Mouse (Mus musculus) stomach, embryonic 14.5 days (tissue): Measurements from ENCODE around the gene Mecom. TPM values are rescaled to one million over a fixed set of nuclear protein-coding genes. Genes with fewer than 3 reads are reported as not detected.

Experiments
- ATAC-seq: fragments of 200-750 bp; cut with Nextera tagmentation; 2 replicates; pipeline ENCODE4 v1.8.0; 2017; ENCODE audit warnings: low read depth, moderate TSS enrichment; ENCODE audit not compliant: insufficient number of reproducible peaks, insufficient read depth, low FRiP score
- H3K27ac ChIP-seq: fragments of 300-500 bp; sonication (generic); 2 replicates; pipeline ENCODE4 v1.5.1; 2014; ENCODE audit warnings: mild to moderate bottlenecking, low read length, moderate library complexity, mixed read lengths
- H3K27me3 ChIP-seq: fragments of 300-500 bp; sonication (generic); 2 replicates; pipeline ENCODE4 v1.6.1; 2014; ENCODE audit warnings: low read length, control low read depth, mixed read lengths; ENCODE audit not compliant: control insufficient read depth, insufficient read depth
- H3K36me3 ChIP-seq: fragments of 300-500 bp; sonication (generic); 2 replicates; pipeline ENCODE4 v1.6.1; 2014; ENCODE audit warnings: mild to moderate bottlenecking, control low read depth, low read length, moderate library complexity, mixed read lengths; ENCODE audit not compliant: control insufficient read depth, insufficient read depth
- H3K4me1 ChIP-seq: fragments of 300-500 bp; sonication (generic); 2 replicates; pipeline ENCODE4 v1.6.1; 2014; ENCODE audit warnings: low read length, control low read depth, mixed read lengths; ENCODE audit not compliant: control insufficient read depth, insufficient read depth
- H3K4me2 ChIP-seq: fragments of 300-500 bp; sonication (generic); replicated peaks from 2 replicates; pipeline ENCODE4 v1.6.1; 2014; ENCODE audit warnings: low read depth, low read length, control low read depth
- H3K4me3 ChIP-seq: fragments of 300-500 bp; sonication (generic); 2 replicates; pipeline ENCODE4 v1.5.1; 2014; ENCODE audit warnings: low read depth, low read length, control low read depth
- H3K9ac ChIP-seq: fragments of 300-500 bp; sonication (generic); replicated peaks from 2 replicates; pipeline ENCODE4 v1.6.1; 2014; ENCODE audit warnings: low read depth, mild to moderate bottlenecking, control low read depth, low read length, moderate library complexity, mixed read lengths
- H3K9me3 ChIP-seq: fragments of 300-500 bp; sonication (generic); 2 replicates; pipeline ENCODE4 v1.6.1; 2016; ENCODE audit warnings: low read depth, low read length, control low read depth; ENCODE audit not compliant: control insufficient read depth
- WGBS: fragments of 180-500 bp; shearing (Covaris S2); extraction: QIAGEN DNeasy Blood & Tissue Kit; methylation state at CpG from one replicate; pipeline ENCODE4 v1.1.7; 2014; 5-methylcytosine and 5-hydroxymethylcytosine counted together
- polyA plus RNA-seq: library from polyadenylated mRNA; unstranded; fragments of >200 nt; fragmentation: Nextera tagmentation; extraction: Ambion mirVana; gene quantifications from 2 replicates; pipeline ENCODE4 v1.2.1, GENCODE M21; 2014

Gene Mecom
- polyA plus RNA-seq, 1 experiment from 2014 or later = 101 TPM

GRCm38 (mm10) chr3:30000260-30000659, 547.5 kb downstream of the Mecom start:
- 70% methylated on average over 7 of the region's 7 CpGs for WGBS
- ATAC-seq = no peak
- H3K9me3 ChIP-seq = no peaks in the 10 kb centered on the region
- no peak overlapping the region for H3K4me3 ChIP-seq
- no peak overlapping the region for H3K4me2 ChIP-seq
- H3K9ac ChIP-seq = no peak overlapping the region
- H3K36me3 ChIP-seq = no peaks in the 10 kb centered on the region; the same call in 1 of the 2 replicates
- peaks cover 11% of the 10 kb centered on the region; the same call in 1 of the 2 replicates for H3K4me1 ChIP-seq
- no peaks in the 10 kb centered on the region for H3K27me3 ChIP-seq
- no peak overlapping the region; the same call in 1 of the 2 replicates for H3K27ac ChIP-seq

GRCm38 (mm10) chr3:29999035-29999434, 548.8 kb downstream of the Mecom start:
- WGBS = 42% methylated on average over 1 of the region's 1 CpGs
- Histone ChIP-seq H3K27me3 (no peaks in the 10 kb centered on the region), H3K36me3 (no peaks in the 10 kb centered on the region; the same call in 1 of the 2 replicates), H3K4me2 (no peak overlapping the region), H3K4me1 (peaks cover 7% of the 10 kb centered on the region; the same call in 1 of the 2 replicates), H3K27ac (no peak overlapping the region), H3K9me3 (no peaks in the 10 kb centered on the region), H3K4me3 (no peak overlapping the region), H3K9ac (no peak overlapping the region)
- no peak for ATAC-seq

- Histone ChIP-seq H3K36me3 (no peaks in the 10 kb centered on the region; the same call in 1 of the 2 replicates), H3K27me3 (no peaks in the 10 kb centered on the region), H3K4me1 (peaks cover 4% of the 10 kb centered on the region; the same call in 1 of the 2 replicates), H3K4me2 (no peak overlapping the region), H3K27ac (no peak overlapping the region), H3K4me3 (no peak overlapping the region), H3K9ac (no peak overlapping the region), H3K9me3 (no peaks in the 10 kb centered on the region)
- no peak for ATAC-seq
- WGBS = 81% methylated on average over 7 of the region's 7 CpGs
Observed at GRCm38 (mm10) chr3:29997068-29997467, 550.7 kb downstream of the Mecom start.

- no peak for ATAC-seq
- H3K27ac ChIP-seq = no peak overlapping the region
- 53% methylated on average over 10 of the region's 10 CpGs for WGBS
Observed at GRCm38 (mm10) chr3:29993346-29993745, 554.5 kb downstream of the Mecom start.

DNA sequence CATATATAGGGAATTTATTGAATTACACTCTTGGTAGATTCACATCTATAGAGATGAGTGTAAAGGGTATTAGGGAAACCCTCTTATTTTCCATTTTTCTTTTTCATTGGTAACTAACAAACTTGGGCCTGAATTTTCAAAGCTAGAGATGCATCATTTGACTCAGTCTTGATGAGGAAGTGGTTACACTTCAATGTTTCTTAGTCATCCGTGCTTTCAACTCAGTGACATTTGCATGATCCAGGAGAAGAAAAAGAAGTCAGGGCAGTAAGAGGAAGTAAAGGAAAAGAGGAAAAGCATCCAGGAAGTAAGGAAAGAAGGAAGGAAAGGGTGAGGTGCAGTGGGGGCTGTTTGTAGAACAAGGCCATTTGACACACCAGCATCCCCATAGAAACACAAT, 556.3 kb downstream of the Mecom start:
- Histone ChIP-seq H3K27me3 (no peaks in the 10 kb centered on the region), H3K36me3 (no peaks in the 10 kb centered on the region; the same call in 1 of the 2 replicates), H3K4me1 (no peaks in the 10 kb centered on the region), H3K4me2 (no peak overlapping the region), H3K4me3 (no peak overlapping the region), H3K27ac (no peak overlapping the region), H3K9ac (no peak overlapping the region), H3K9me3 (no peaks in the 10 kb centered on the region)
- no peak for ATAC-seq
- WGBS = 88% methylated on average over 1 of the region's 1 CpGs

More at GRCm38 (mm10) chr3:29993346-29993745, 554.5 kb downstream of the Mecom start:
- no peaks in the 10 kb centered on the region for H3K27me3 ChIP-seq
- no peak overlapping the region for H3K9ac ChIP-seq
- no peak overlapping the region for H3K4me2 ChIP-seq
- H3K9me3 ChIP-seq = no peaks in the 10 kb centered on the region
- H3K4me1 ChIP-seq = no peaks in the 10 kb centered on the region
- H3K4me3 ChIP-seq = no peak overlapping the region
- H3K36me3 ChIP-seq = no peaks in the 10 kb centered on the region; the same call in 1 of the 2 replicates

- no peak overlapping the region for H3K4me2 ChIP-seq
- H3K4me3 ChIP-seq = no peak overlapping the region
- H3K27me3 ChIP-seq = no peaks in the 10 kb centered on the region
- no peak overlapping the region for H3K27ac ChIP-seq
- no peak overlapping the region for H3K9ac ChIP-seq
- no peaks in the 10 kb centered on the region for H3K9me3 ChIP-seq
- WGBS = 74% methylated on average over 3 of the region's 3 CpGs
- peaks cover 1% of the 10 kb centered on the region; the same call in 1 of the 2 replicates for H3K36me3 ChIP-seq
- H3K4me1 ChIP-seq = no peaks in the 10 kb centered on the region
- no peak for ATAC-seq
Observed at GRCm38 (mm10) chr3:29984431-29984830, 563.4 kb downstream of the Mecom start.

DNA sequence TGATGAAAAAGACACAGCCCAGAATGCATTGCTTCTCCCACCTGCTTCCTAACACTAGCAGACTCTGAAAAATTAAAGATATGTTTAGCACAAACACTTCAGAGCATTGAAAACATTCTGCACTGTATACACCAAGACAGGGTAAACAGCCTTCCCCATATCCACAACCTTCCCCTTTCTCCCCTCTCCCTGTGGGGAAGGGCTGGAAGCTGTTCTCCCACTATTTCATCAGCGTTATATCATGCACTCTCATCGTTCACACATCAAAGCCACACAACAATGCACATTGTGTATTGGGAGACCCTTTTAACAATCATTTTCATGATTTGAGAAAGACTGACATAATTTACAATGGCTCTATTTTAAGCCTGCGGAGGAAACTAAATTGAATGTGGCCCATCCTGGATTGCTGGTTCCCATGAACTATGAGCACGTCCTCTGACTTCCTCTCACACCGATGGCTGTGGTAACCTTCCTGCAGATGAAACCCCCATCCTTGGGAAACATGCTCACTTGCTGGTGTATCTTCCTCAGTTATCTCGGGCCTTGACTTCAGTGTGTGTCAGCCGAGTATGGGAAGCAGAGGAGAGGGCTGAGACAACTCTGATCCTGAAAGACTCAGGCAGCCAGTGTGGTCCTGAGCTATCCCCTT, 566.4 kb downstream of the Mecom start:
- H3K4me3 ChIP-seq = no peak overlapping the region
- ATAC-seq = no peak
- no peak overlapping the region for H3K27ac ChIP-seq
- no peak overlapping the region for H3K9ac ChIP-seq
- WGBS = 74% methylated on average over 7 of the region's 7 CpGs
- no peaks in the 10 kb centered on the region for H3K4me1 ChIP-seq
- no peaks in the 10 kb centered on the region for H3K9me3 ChIP-seq
- H3K36me3 ChIP-seq = peaks cover 2% of the 10 kb centered on the region; the same call in 1 of the 2 replicates
- H3K27me3 ChIP-seq = no peaks in the 10 kb centered on the region
- H3K4me2 ChIP-seq = no peak overlapping the region

- H3K9ac ChIP-seq = no peak overlapping the region
- H3K36me3 ChIP-seq = peaks cover 2% of the 10 kb centered on the region; the same call in 1 of the 2 replicates
- no peaks in the 10 kb centered on the region for H3K27me3 ChIP-seq
- no peaks in the 10 kb centered on the region for H3K9me3 ChIP-seq
- H3K27ac ChIP-seq = no peak overlapping the region
- H3K4me2 ChIP-seq = no peak overlapping the region
- 77% methylated on average over 9 of the region's 9 CpGs for WGBS
- ATAC-seq = no peak
- H3K4me1 ChIP-seq = no peaks in the 10 kb centered on the region
- H3K4me3 ChIP-seq = no peak overlapping the region
Observed at GRCm38 (mm10) chr3:29980531-29980930, 567.3 kb downstream of the Mecom start.
